Mouse (Mus musculus): ENCODE measurements around the gene Thap7.

DNA sequence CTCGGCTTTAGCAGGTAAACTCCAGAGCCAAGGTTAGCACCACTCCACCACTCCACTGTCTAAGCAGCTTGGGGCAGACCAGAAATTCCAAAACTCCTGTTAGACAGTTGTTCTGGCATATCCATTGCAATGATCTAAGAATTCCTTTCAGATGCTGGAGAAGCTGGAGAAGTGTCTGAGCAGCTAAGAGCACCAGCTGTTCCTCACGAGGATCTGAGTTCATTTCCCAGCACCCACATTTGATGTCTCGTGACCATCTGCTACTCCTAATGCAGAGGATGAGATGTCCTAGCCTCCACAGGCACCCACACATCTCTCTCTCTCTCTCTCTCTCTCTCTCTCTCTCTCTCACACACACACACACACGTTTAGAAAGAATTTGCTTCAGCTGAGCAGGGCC lies 26.0 kb upstream of the Thap7 start:
- TF ChIP-seq HCFC1 (IDR thresholded peaks at IDR 0.05; ENCODE audit: borderline replicate concordance, insufficient read depth, low read length) (no peak), MAFK (IDR thresholded peaks at IDR 0.05; ENCODE audit: insufficient read depth, low read depth, low read length) (no peak)

Measured in ES-E14 (cell line).